Mouse (Mus musculus): ENCODE measurements around the gene Hist2h3b. TPM values are rescaled to one million over a fixed set of nuclear protein-coding genes. Genes with fewer than 3 reads are reported as not detected.
"Not testable (repeated sequence)": the region's sequence is repeated elsewhere in the genome, so short reads cannot be mapped to it uniquely, and the experiment has no call there.

The Hist2h3b gene
- polyA plus RNA-seq, 1 experiment, result not detected

DNA sequence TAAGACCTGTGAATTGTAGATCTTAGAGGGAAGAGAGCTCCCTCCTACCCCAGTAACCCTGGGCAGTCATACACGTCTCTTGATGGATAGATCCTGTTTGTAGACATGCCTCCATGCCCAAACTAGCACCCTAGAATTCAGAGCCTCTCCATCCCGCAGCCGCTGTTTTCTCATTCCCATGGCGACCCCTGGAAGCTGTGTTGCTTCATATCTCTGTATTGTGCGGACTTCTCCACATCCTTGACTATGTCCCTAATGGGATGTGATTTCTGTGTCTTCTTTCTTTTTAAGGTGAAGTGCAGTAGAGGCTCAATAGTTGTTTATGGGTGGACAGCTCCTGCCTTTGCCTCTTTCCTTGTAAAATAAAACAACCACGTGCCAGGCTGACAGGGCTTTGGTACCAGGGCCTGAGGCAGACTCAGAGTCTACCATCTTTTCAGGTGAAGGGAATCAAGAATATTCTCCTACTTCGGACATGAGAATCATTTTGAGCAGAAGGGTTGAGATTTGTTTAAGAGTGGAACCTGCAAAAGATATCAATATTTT, 4.0 kb upstream of the Hist2h3b start:
- H3K4me1 ChIP-seq (ENCODE audit: control insufficient read depth, insufficient read depth, insufficient read length, low read length), result peaks cover 5% of the 10 kb centered on the region; the same call in 1 of the 2 replicates
- H3K27ac ChIP-seq (replicated peaks; ENCODE audit: low read depth, low read length), result peak overlapping the region; percentile 97
- H3K4me3 ChIP-seq (ENCODE audit: insufficient read depth, low read depth, low read length), result peak overlapping the region; percentile 77

DNA sequence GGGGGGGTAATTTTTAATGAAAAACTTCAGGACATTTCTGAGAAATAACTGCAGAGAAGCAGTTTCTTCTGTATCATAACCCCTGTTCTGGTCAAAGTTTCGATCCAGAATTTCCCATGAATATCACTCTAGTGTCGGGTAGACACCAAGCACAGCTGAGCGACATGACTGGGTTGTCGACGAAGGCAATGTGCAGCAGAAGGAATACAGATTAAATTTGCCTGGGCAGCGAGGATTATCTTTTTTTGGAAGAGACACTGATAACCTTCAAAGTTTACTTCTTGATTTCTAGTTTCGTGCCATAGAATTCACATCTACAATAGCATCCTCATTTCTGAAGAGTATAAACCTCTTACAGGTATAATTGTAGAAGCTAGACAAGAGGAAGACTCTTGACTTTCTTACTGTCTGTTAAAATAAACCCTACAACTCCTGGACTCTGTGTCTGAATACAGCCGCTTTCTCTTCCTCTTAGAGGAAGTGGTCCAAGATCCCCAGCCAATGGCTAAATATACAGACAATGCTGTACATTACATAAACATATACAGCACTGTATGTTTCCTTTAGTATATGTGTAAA, 2.2 kb upstream of the Hist2h3b start:
- no peak overlapping the region for H3K27ac ChIP-seq (replicated peaks; ENCODE audit: low read depth, low read length)
- no peak overlapping the region for H3K4me3 ChIP-seq (ENCODE audit: insufficient read depth, low read depth, low read length)
- peaks cover 5% of the 10 kb centered on the region; the same call in 1 of the 2 replicates for H3K4me1 ChIP-seq (ENCODE audit: control insufficient read depth, insufficient read depth, insufficient read length, low read length)

DNA sequence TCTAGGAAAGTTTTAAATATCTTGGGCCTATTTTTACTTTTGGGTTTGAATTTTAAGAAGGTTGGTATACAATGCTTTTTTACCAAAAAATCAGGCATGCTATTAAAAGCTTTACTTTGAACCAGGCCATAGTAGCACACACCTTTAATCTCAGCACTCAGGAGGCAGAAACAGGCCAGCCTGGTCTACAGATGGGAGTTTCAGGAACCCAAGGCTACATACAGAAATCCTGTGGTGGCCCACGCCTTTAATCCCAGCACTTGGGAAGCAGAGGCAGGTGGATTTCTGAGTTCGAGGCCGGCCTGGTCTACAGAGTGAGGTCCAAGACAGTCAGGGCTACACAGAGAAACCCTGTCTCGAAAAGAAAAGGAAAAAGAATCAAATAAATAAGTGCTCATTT, 913 bp upstream of the Hist2h3b start:
- no peak overlapping the region for H3K27ac ChIP-seq (replicated peaks; ENCODE audit: low read depth, low read length)

DNA sequence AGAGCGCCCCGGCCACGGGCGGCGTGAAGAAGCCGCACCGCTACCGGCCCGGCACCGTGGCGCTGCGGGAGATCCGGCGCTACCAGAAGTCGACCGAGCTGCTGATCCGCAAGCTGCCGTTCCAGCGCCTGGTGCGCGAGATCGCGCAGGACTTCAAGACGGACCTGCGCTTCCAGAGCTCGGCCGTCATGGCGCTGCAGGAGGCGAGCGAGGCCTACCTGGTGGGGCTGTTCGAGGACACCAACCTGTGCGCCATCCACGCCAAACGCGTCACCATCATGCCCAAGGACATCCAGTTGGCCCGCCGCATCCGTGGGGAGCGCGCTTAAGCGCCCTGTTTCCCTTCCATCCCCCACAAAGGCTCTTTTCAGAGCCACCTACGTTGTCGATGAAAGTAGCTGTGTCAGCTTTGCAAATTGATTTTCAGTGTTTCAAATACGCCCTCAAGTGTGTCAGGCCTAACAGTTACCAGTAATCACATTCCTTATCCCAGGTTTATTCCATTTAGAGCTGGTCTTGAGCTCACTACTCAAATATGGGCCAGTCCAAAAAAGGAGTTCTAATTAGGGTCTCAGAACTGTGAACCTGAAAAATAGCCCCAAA, 423 bp downstream of the Hist2h3b start:
- Histone ChIP-seq H3K4me3 (ENCODE audit: insufficient read depth, low read depth, low read length) (peak overlapping the region; percentile 51), H3K27ac (replicated peaks; ENCODE audit: low read depth, low read length) (peak overlapping the region; percentile 72)
- not testable (repeated sequence) for H3K4me1 ChIP-seq (ENCODE audit: control insufficient read depth, insufficient read depth, insufficient read length, low read length)

More for the DNA sequence above, 913 bp upstream of the Hist2h3b start:
- Histone ChIP-seq H3K4me3 (ENCODE audit: insufficient read depth, low read depth, low read length) (no peak overlapping the region), H3K4me1 (ENCODE audit: control insufficient read depth, insufficient read depth, insufficient read length, low read length) (peaks cover 5% of the 10 kb centered on the region; the same call in 1 of the 2 replicates)

DNA sequence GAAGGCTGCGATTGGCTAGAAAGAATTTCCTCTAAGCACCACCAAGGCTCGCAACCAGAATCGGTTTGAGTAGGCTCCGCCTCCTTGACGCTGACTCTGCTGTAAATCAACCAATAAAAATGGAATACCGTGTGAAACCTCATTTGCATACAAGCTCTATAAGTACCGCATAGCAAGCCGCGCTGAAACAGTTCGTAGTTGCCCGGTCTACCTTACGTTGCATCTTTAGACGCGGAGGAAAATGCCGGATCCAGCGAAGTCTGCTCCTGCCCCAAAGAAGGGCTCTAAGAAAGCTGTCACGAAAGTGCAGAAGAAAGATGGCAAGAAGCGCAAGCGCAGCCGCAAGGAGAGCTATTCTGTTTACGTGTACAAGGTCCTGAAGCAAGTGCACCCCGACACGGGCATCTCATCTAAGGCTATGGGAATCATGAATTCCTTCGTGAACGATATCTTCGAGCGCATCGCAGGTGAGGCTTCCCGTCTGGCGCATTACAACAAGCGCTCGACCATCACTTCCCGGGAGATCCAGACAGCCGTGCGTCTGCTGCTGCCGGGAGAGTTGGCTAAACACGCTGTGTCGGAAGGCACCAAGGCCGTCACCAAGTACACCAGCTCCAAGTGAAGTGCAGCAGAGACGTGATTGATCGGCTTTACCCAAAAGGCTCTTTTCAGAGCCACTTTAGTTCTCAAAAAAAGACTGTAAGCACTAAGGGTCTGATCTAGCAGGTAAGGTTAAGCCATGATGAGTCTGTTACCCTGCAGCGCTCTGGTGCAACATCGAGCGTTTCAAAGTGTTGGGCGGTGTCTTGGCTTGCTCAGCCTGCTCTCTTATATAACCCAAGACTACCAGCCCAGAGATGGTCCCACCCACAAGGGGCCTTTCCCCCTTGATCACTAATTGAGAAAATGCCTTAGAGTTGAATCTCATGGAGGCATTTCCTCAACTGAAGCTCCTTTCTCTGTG, 1.3 kb downstream of the Hist2h3b start, which contains the start of gene Hist2h2bb:
Hist2h2bb (plus strand) TSS at position 242 of the 964 bp plus-strand sequence.
- peak within 1 kb of the TSS; percentile 72 for H3K27ac ChIP-seq (replicated peaks; ENCODE audit: low read depth, low read length)
- no peaks in the 10 kb centered on the region for H3K4me1 ChIP-seq (ENCODE audit: control insufficient read depth, insufficient read depth, insufficient read length, low read length)
- H3K4me3 ChIP-seq (ENCODE audit: insufficient read depth, low read depth, low read length), result peak within 1 kb of the TSS; percentile 61

DNA sequence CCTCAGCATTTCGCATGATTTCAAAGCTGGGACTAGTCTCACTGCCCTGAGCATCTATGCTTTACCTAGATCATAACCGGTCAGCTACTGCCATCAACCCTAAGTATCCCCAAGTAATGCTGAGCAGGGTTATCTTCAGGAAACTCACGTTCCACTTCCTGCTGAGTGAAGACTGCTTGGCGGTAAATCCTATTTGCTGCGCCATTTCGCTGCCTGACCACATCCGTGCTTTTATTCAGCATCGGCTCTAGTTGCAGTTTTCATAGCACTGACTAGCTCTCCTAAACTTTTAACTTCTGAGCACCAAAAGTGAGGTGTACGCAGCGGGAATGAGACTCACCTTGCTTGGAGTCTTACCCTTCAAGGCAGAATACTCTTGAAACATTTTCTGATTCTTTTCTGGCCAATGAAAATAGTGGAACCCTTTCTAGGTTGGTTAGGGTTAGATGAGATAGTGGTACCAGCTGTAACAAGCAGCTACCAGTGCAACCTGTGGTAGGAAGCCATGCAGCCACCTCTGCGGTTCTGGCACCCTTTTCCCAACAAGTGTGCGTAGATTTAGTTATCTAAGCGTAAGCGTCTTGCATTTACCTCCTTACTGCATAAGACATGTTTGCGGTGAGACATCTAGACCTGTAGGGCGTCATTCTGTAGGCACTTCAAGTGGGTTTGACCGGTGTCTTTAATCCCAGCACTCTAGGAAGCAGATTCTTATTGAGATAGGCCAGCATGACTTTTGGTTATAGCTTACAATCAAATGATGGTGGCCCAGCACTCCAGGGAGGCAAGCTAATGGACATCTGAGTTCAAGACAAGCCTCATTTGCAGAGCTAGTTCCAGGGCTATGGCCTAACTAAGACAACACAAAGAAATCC, 5.4 kb downstream of the Hist2h3b start:
- H3K4me1 ChIP-seq (ENCODE audit: control insufficient read depth, insufficient read depth, insufficient read length, low read length), result no peaks in the 10 kb centered on the region
- H3K27ac ChIP-seq (replicated peaks; ENCODE audit: low read depth, low read length), result no peak overlapping the region
- H3K4me3 ChIP-seq (ENCODE audit: insufficient read depth, low read depth, low read length), result no peak overlapping the region

DNA sequence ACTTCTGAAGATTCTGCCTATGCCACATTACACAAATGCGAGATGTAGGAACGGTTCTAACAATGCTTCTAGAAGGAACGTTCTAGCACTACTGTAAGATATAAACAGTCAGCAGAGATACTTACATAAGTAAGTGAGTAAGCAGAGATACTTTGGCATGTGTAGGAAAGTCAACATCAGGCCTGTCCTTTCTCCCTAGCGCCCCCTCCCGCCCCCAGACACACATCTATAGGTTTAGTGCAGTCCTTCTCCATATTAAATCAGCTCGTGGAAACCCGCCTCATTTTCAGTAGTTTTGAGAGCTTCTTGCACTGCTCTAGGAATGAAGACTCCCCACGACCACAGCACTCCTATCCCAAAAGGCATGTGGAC, 9.0 kb downstream of the Hist2h3b start:
- no peaks in the 10 kb centered on the region for H3K4me1 ChIP-seq (ENCODE audit: control insufficient read depth, insufficient read depth, insufficient read length, low read length)
- H3K4me3 ChIP-seq (ENCODE audit: insufficient read depth, low read depth, low read length), result peak overlapping the region; percentile 27
- H3K27ac ChIP-seq (replicated peaks; ENCODE audit: low read depth, low read length), result no peak overlapping the region

DNA sequence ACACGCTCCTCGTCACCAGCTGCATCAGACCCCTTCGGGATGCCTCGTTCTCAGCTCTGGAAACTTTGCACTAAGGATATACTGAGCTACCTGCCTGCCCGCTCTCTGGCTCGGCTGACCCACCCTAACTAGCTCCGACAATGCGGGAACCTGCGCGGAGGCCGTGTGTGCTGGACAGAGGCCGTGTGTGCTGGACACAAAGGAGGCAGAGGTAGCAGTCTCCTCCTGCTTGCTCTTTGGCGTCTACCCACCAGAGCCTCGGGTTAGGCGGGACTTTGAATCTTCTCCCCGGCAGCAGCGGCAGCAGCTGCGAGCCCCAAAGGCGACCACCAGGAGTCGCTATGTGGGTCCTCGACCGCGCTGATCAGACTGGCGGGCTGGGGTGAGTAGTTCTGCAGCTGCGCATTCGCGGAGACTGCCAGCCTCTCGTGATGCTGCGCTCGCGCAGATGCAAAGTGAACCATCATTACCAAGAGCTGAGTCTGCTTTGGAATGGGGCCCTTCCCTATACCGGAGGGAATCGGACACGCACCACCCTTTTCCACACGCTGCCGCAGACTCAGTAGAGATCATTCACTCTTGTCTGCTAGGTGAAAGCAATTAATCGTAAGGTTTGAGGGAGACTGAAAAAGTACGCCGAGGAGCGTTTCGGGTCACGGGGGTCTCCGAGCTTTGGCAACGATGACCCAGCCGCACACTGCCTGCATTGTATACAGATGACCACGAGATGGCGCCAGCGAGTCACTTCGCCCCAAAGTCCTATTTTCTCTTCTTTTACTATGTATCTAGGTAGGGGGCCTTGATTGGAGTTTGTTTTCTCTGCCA, 9.6 kb downstream of the Hist2h3b start:
- Histone ChIP-seq H3K4me3 (ENCODE audit: insufficient read depth, low read depth, low read length) (peak overlapping the region; percentile 68), H3K27ac (replicated peaks; ENCODE audit: low read depth, low read length) (0 out of 2 replicates have a peak overlapping the region, but pooled peaks have one; percentile 6), H3K4me1 (ENCODE audit: control insufficient read depth, insufficient read depth, insufficient read length, low read length) (no peaks in the 10 kb centered on the region)

DNA sequence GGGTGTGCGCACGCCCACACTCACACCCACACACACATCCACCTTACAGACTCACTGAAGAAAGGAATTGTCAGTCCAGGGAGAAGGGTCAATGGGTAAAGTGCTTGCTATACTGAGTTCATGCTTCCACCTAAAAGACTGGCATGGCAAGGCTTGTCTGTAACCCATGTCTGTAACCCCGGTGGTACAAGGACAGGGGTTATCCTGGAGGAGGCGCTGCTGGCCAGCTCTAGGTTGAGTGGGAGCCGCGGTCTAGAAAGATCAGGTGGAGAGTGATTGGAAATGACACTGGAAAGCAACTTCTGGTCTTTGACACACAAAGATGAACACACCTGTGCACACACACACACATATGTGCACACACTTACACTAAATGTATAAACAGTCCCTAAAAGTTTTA, 12.2 kb downstream of the Hist2h3b start:
- Histone ChIP-seq H3K4me1 (ENCODE audit: control insufficient read depth, insufficient read depth, insufficient read length, low read length) (no peaks in the 10 kb centered on the region), H3K27ac (replicated peaks; ENCODE audit: low read depth, low read length) (no peak overlapping the region), H3K4me3 (ENCODE audit: insufficient read depth, low read depth, low read length) (no peak overlapping the region)

DNA sequence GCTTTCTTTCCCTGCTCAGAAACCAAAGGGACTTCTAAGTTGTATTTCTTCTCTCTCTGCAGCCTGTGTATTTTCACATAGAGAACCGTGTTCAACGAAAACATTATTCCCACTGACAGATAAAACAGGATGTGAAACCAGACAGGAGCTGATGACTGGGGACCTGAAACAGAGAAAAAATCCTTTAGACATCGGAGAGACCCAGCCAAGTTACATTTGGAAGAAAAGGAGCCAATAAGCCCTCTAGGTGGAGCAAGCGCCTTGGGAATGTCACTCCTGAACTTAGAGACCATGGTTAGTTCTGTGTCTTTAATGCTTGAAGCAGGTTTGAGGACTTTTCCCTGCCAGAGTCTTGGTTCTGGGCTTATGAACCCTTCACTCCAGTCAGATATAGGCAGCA, 16.0 kb downstream of the Hist2h3b start:
- Histone ChIP-seq H3K27ac (replicated peaks; ENCODE audit: low read depth, low read length) (no peak overlapping the region), H3K4me3 (ENCODE audit: insufficient read depth, low read depth, low read length) (no peak overlapping the region), H3K4me1 (ENCODE audit: control insufficient read depth, insufficient read depth, insufficient read length, low read length) (no peaks in the 10 kb centered on the region)

DNA sequence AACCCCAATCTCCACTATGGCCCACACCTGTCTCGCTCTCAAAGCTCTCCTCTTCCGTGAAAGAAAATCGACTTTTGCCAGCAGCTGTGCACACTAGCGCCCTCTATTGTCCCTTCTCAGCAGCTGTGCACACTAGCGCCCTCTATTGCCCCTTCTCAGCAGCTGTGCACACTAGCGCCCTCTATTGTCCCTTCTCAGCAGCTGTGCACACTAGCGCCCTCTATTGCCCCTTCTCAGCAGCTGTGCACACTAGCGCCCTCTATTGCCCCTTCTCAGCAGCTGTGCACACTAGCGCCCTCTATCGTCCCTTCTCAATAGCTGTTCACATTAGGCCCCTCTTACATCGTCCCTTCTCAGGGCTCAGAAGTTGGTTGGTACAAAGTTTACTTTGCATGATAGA, 18.9 kb downstream of the Hist2h3b start:
- not testable (repeated sequence) for H3K4me3 ChIP-seq (ENCODE audit: insufficient read depth, low read depth, low read length); H3K4me1 ChIP-seq (ENCODE audit: control insufficient read depth, insufficient read depth, insufficient read length, low read length); H3K27ac ChIP-seq (replicated peaks; ENCODE audit: low read depth, low read length)

DNA sequence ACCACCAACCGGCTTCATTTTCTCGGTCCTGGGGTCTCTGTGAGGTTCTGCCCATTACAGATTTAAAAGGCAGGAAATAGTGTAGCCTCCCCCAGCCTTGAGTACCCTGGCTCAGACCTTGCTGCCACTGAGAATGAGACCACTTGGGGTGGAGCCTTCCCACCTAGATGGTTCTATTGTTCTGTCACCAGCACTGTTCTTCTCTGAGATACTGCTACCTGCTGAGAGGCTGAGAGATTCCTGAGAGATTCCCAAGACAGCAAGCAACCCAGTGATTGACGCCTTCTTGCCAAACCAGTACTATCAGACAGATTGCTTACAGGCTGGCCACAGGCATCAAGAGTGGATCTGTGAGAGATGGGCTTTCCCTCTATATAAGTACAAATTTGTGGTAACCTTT, 20.7 kb downstream of the Hist2h3b start:
- Histone ChIP-seq H3K4me3 (ENCODE audit: insufficient read depth, low read depth, low read length) (no peak overlapping the region), H3K27ac (replicated peaks; ENCODE audit: low read depth, low read length) (no peak overlapping the region)

DNA sequence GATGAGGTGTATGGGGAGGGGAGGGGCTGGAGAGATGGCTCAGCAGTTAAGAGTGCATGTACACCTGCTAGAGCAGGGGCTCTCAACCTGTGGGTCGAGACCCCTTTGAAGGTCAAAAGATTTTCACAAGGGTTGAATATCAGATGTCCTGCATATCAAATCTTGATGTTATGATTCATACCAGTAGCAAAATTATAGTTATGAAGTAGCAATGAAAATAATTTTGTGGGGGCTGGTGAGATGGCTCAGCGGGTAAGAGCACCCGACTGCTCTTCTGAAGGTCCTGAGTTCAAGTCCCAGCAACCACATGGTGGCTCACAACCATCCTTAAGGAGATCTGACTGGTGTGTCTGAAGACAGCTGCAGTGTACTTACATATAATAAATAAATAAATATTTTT, 22.3 kb downstream of the Hist2h3b start:
- not testable (repeated sequence) for H3K4me3 ChIP-seq (ENCODE audit: insufficient read depth, low read depth, low read length); H3K27ac ChIP-seq (replicated peaks; ENCODE audit: low read depth, low read length); H3K4me1 ChIP-seq (ENCODE audit: control insufficient read depth, insufficient read depth, insufficient read length, low read length)

More for the DNA sequence above, 20.7 kb downstream of the Hist2h3b start:
- H3K4me1 ChIP-seq (ENCODE audit: control insufficient read depth, insufficient read depth, insufficient read length, low read length), result no peaks in the 10 kb centered on the region

DNA sequence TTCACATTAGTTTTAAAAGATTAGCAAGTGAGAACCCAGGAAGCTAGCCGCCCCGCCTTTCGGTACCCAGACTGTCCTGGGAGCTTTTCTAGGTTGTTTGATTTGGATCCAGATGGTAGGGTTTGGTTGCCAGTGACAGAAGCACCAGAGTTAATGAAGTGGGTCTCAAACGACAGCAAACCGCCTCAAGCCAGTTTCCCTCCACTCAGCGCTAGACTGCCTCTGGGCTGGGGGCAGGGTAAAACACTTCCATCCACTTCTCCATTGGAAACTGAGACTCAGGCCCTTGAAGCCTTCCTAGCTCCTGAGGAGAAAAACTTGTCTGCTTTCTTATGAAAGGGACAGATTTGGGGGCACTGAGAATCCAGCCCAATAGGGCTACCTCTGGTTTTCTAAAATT, 24.2 kb downstream of the Hist2h3b start:
- H3K27ac ChIP-seq (replicated peaks; ENCODE audit: low read depth, low read length), result peak overlapping the region; percentile 46
- peak overlapping the region; percentile 40 for H3K4me3 ChIP-seq (ENCODE audit: insufficient read depth, low read depth, low read length)
- no peaks in the 10 kb centered on the region for H3K4me1 ChIP-seq (ENCODE audit: control insufficient read depth, insufficient read depth, insufficient read length, low read length)

Measured in brown adipose tissue, adult 24 weeks (tissue).